Mouse (Mus musculus) cerebellum, adult 2 months (tissue): Measurements from ENCODE around the gene Kcnj8. TPM values are rescaled to one million over a fixed set of nuclear protein-coding genes. Genes with fewer than 3 reads are reported as not detected.
A peak's percentile ranks its signal among the peaks of the same experiment; 100 is the strongest.
"Not testable (repeated sequence)": the region's sequence is repeated elsewhere in the genome, so short reads cannot be mapped to it uniquely, and the experiment has no call there.

Source experiments
- DNase-seq, 2 experiments: peaks; one replicate each; pipeline ENCODE4 v3.0.0; 2021
- H3K27ac ChIP-seq: fragments of 200-500 bp; 2 replicates; pipeline ENCODE4 v1.5.1; 2012; ENCODE audit warnings: low read length, control low read depth, inconsistent platforms; ENCODE audit not compliant: insufficient read depth
- H3K27me3 ChIP-seq: fragments of 200-500 bp; 2 replicates; pipeline ENCODE4 v1.6.1; 2012; ENCODE audit warnings: inconsistent platforms, mild to moderate bottlenecking, low read length, moderate library complexity; ENCODE audit not compliant: control insufficient read depth, insufficient read depth
- H3K4me1 ChIP-seq: fragments of 200-500 bp; 2 replicates; pipeline ENCODE4 v1.6.1; 2011; ENCODE audit warnings: low read length; ENCODE audit not compliant: control insufficient read depth, insufficient read depth
- H3K4me3 ChIP-seq: fragments of 200-500 bp; replicated peaks from 2 replicates; pipeline ENCODE3; 2011; ENCODE audit warnings: mild to moderate bottlenecking, low read depth, low read length, control low read depth; ENCODE audit not compliant: insufficient read depth
- CTCF ChIP-seq: fragments of 200-500 bp; IDR thresholded peaks from 2 replicates; pipeline ENCODE4 v1.5.1; 2011; ENCODE audit warnings: low read depth, mild to moderate bottlenecking, control low read depth, low read length, moderate library complexity, borderline replicate concordance; ENCODE audit not compliant: insufficient read depth
- POLR2A ChIP-seq: fragments of 200-500 bp; IDR thresholded peaks from 2 replicates; pipeline ENCODE4 v1.6.1; 2011; ENCODE audit warnings: low read length, control low read depth, borderline replicate concordance; ENCODE audit not compliant: insufficient read depth
- WGBS: fragments of 180-500 bp; shearing (Covaris S2); methylation state at CpG from one replicate; pipeline ENCODE4 v1.1.7; 2018; 5-methylcytosine and 5-hydroxymethylcytosine counted together
- polyA plus RNA-seq: library from polyadenylated mRNA; depleted of rRNA; stranded (reverse); fragments of >200 nt; gene quantifications from 2 replicates; pipeline ENCODE4 v1.2.3, GENCODE M21; 2012; rRNA removed

Kcnj8 gene
- polyA plus RNA-seq, 1 experiment = 6.1 TPM

DNA sequence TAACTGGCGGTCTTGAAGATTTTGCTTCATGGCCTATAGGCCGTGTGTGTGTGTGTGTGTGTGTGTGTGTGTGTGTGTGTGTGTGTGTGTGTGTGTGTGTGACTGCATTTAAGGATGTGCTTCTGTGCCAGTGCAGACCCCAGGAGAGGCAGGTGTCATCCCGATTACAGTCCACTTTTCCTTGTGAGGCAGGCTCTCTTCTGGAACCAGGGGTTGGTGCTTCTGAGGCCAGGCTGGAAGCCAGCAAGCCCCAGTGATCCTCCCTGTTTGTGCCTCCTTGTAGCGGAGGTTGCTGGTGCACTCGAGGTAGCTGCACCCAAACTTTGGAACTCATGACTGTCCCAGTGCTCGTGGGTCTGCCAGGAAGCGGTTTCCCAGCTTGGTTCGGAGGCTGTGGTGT, 41.7 kb downstream of the Kcnj8 start:
- no peak for TF ChIP-seq CTCF
- Histone ChIP-seq H3K27ac (no peak overlapping the region), H3K4me3 (no peak overlapping the region), H3K4me1 (no peaks in the 10 kb centered on the region), H3K27me3 (no peaks in the 10 kb centered on the region)
- WGBS = 61% methylated on average over 8 of the region's 8 CpGs
- DNase-seq = no peak

GRCm38 (mm10) chr6:142527931-142528562, 43.4 kb downstream of the Kcnj8 start:
- no peak for TF ChIP-seq POLR2A
- no peak for TF ChIP-seq CTCF
- Histone ChIP-seq H3K27me3 (no peaks in the 10 kb centered on the region), H3K4me3 (no peak overlapping the region), H3K4me1 (no peaks in the 10 kb centered on the region), H3K27ac (no peak overlapping the region)
- WGBS = 16% methylated on average over 1 of the region's 1 CpGs
- DNase-seq = no peak

DNA sequence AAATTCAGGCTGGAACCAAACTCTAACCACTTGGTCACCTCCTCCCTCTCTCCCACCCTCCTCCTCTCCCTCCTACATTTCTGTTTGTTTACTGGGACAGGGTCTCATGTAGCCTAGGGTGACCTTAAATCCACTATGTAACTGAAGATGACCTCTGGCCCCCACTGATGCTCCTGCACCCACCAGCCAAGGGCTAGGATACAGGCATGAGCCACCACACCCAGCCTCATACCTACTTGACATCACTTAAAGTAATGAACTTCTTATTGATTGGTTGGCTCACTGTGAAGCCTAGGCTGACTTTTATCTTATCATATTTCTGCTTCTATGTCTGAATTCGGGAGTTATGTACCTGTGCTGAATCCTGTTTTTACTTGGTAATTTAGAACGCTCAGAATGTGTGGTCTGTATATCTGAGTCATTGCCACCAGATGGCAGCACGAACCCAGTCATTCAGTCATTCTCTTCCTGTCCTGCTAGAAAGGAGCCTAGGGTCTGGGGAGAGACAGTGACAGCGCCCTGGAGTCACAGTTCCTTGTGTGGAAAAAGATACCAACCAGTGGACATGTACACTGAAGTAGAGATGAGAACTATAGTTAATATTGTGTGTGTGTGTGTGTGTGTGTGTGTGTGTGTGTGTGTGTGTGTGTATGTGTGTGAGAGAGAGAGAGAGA, 46.6 kb downstream of the Kcnj8 start:
- no peak overlapping the region for H3K27ac ChIP-seq
- WGBS = 0% methylated on average over 4 of the region's 4 CpGs
- H3K27me3 ChIP-seq = no peaks in the 10 kb centered on the region
- TF ChIP-seq CTCF = peak; percentile 80
- TF ChIP-seq POLR2A = no peak
- no peaks in the 10 kb centered on the region for H3K4me1 ChIP-seq
- H3K4me3 ChIP-seq = no peak overlapping the region
- peak; percentile 47 to 58 for DNase-seq

DNA sequence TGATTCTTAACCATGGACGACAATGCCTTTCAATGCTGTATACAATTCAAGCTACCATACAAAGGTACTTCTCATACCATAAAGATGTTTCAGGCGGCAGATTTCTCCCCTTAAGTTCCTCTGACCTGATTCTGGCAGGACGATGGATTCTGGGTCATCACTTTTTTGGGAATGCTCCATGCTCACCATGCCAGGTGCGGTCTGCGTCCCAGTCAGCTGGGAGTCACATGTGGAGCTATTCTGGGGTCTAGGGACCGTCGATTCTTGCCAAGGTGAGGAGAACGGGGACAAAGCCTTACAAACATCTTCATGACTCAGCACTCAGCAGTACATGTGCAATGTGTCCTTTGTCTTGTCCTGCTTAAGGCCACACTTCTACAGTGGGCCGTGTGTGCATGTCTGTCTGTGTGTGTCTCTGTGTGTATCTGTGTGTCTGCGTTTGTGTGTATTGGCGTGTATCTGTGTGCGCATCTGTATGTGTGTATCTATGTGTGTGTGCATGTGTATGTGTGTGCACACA, 49.8 kb downstream of the Kcnj8 start:
- TF ChIP-seq CTCF (no peak), POLR2A (no peak)
- Histone ChIP-seq H3K4me1 (no peaks in the 10 kb centered on the region), H3K27me3 (no peaks in the 10 kb centered on the region), H3K4me3 (no peak overlapping the region), H3K27ac (no peak overlapping the region)
- peak in 1 of 2 experiments; percentile 15 for DNase-seq
- 68% methylated on average over 12 of the region's 12 CpGs for WGBS

- no peaks in the 10 kb centered on the region for H3K27me3 ChIP-seq
- no peaks in the 10 kb centered on the region for H3K4me1 ChIP-seq
- 9% methylated on average over 6 of the region's 6 CpGs for WGBS
- H3K4me3 ChIP-seq = no peak overlapping the region
- no peak overlapping the region for H3K27ac ChIP-seq
- TF ChIP-seq CTCF (peak; percentile 34; the same call in 1 of the 2 replicates), POLR2A (no peak)
- DNase-seq = peak; percentile 20 to 32
These were observed 52.3 kb downstream of the Kcnj8 start for GRCm38 (mm10) chr6:142519110-142519509.

GRCm38 (mm10) chr6:142515379-142515778, 56.0 kb downstream of the Kcnj8 start:
- not testable (repeated sequence) for H3K27ac ChIP-seq, H3K4me3 ChIP-seq, H3K4me1 ChIP-seq, DNase-seq, H3K27me3 ChIP-seq
- 74% methylated on average over 9 of the region's 9 CpGs for WGBS

GRCm38 (mm10) chr6:142514912-142515311, 56.5 kb downstream of the Kcnj8 start:
- H3K4me1 ChIP-seq = no peaks in the 10 kb centered on the region
- DNase-seq = peak; percentile 37 to 47
- no peak overlapping the region for H3K27ac ChIP-seq
- H3K4me3 ChIP-seq = no peak overlapping the region
- TF ChIP-seq CTCF (no peak; the same call in 1 of the 2 replicates), POLR2A (no peak)
- WGBS = 4% methylated on average over 10 of the region's 10 CpGs
- no peaks in the 10 kb centered on the region; the same call in 1 of the 2 replicates for H3K27me3 ChIP-seq

Other genes with a start within 250 kb of the Kcnj8 start
- gene Slco1a5, start 248.6 kb downstream of the Kcnj8 start, polyA plus RNA-seq = 0.13 and 0.36 TPM in 2 replicates
- gene Pyroxd1, start 226.0 kb downstream of the Kcnj8 start, polyA plus RNA-seq = 10.9 and 11.7 TPM in 2 replicates
- gene Recql, start 184.5 kb downstream of the Kcnj8 start, polyA plus RNA-seq = 12.8 and 13.1 TPM in 2 replicates
- gene Golt1b, start 184.4 kb downstream of the Kcnj8 start, polyA plus RNA-seq = 25.6 and 26.4 TPM in 2 replicates
- gene Spx, start 158.2 kb downstream of the Kcnj8 start, polyA plus RNA-seq = 8.8 and 9.2 TPM in 2 replicates
- 0.05 and 0.08 TPM in 2 replicates for gene Gys2, start 98.5 kb downstream of the Kcnj8 start, polyA plus RNA-seq
- 1,547 and 1,570 TPM in 2 replicates for gene Ldhb, start 63.7 kb downstream of the Kcnj8 start, polyA plus RNA-seq
- 3.3 and 3.6 TPM in 2 replicates for gene Abcc9, start 130.7 kb upstream of the Kcnj8 start, polyA plus RNA-seq
- 84.3 and 90.4 TPM in 2 replicates for gene Cmas, start 185.1 kb upstream of the Kcnj8 start, polyA plus RNA-seq
- 0.38 and 0.44 TPM in 2 replicates for gene Sult6b2, start 232.9 kb upstream of the Kcnj8 start, polyA plus RNA-seq